Mouse (Mus musculus) urinary bladder, postnatal 10 days (tissue): ENCODE results near the gene Rad9a.

ENCODE experiments used
- DNase-seq: peaks from one replicate; pipeline ENCODE4 v3.0.0; 2022; ENCODE audit warnings: low spot score

Gene Rad9a

DNA sequence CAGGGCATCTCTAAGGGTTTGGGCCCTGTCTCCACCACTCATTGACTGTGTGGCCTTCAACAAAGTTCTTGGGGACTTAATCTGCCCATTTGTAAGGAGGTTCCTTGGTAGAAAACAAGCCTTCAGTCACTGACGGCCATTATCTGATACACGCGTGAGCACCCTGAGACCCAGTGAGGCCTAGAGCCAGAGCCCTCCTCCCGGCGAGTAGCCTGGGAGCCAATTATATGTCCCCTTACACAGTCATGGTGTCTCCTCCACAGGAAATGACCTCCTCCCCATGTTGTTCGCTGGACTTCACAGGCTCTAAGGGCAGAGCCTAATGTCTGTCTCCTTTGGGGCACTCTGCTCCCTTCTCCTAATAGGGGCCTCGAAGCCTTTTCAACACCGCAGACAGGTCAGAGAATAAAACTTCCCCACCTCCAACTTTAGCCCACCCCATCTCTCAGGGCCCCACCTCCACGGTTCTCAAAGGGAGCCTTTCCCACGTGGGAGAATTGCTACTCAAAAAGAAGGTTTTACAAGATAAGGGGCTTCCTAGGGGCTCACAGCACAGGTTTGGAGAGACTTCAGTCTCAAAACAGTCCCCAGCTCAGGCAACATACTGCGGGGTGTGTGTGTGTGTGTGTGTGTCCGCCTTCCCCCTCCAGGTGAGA, 55.0 kb downstream of the Rad9a start:
- no peak for DNase-seq

DNA sequence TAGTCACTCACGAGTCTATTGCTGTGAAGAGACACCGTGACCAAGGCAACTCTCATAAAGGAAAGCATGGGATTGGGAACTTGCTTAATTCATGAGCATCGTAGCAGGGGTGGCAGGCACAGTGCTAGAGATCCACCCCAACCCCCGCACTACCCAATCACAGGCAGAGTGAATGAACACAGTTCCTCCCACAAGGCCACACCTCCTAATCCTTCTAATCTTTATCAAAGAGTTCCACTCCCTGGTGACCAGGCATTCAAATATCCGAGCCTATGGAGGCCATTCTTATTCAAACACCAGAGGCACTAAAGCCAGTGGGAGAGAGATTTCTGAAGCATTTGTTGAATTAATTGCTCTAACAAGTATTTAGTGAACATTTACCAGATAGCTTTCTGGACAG, 55.5 kb downstream of the Rad9a start:
- no peak for DNase-seq
